Mouse (Mus musculus): ENCODE results near the gene Tshz3.

The Tshz3 gene

DNA sequence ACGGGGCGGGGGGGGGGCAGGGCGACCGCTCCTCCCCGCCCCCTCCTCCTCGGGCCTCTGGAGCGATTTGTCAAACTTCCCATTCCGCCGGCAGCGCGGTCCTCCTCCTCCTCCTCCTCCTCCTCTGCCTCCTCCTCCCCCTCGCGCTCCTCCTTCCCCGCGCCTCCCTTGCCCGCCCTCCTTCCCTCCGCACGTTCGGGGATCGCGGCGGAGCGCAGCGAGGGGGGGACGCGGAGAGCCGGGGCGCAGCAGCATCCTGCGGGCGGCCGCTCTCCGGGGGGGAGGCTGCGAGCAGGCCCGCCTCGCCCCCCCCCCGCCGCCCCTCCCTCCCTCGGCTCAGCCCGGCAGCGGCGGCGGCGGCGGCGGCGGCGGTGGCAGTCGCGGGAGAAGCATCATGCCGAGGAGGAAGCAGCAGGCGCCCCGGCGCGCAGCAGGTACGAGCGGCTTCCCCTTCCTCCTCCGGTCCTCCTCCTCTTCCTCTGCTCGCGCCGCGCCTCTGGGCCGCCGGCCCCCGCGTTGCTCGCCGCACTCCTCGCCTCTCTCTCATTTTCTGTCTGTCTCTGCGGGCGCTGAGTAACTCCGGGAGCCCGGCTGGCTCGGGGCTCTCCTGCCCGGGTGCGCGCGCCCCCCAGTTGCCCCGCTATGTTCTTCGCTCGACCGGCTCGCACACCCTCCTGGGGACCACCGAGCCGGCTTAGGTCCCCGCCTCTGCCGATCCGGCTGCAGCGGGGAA is at the start of gene Tshz3:
TSS of gene Tshz3 (plus strand) at position 263 of the 733 bp plus-strand sequence.
- DNase-seq (ENCODE audit: low read depth, low spot score) = peak; percentile 79

DNA sequence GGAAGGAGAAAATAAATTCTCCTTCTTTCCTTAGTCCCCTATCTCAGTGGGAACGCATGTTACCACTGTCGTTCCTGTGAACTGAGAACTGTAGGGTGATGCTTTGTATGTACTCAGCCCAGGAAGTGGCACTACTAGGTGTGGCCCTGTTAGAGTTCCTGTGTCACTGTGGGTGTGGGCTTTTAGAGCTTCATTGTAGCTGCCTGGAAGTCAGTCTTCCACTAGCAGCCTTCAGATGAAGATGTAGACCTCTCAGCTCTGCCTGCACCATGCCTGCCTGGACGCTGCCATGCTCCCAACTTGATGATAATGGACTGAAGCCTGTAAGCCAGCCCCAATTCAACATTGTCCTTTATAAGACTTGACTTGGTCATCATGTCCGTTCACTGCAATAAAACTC is 42.0 kb upstream of the Tshz3 start:
- no peak for DNase-seq (ENCODE audit: low read depth, low spot score)

DNA sequence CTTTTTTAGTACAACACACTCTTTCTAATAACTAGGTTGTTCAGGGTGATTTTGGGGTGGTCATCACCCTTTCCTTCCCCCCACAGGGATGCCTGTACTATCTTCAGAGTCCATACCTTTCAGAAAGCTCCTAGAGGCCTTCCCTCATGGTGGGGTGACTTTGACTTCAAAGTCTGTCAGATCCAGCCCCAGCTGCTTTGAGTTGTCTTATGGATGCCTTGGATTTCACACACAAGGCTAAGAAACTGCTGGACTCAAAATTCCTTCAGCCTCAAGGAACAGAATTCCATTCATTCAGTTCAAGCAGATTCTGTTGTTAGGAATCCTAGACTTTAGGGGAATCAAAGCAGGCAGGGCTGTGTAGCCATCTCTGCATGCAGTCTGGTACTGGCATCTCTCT is 41.5 kb upstream of the Tshz3 start:
- DNase-seq (ENCODE audit: low read depth, low spot score) = no peak

DNA sequence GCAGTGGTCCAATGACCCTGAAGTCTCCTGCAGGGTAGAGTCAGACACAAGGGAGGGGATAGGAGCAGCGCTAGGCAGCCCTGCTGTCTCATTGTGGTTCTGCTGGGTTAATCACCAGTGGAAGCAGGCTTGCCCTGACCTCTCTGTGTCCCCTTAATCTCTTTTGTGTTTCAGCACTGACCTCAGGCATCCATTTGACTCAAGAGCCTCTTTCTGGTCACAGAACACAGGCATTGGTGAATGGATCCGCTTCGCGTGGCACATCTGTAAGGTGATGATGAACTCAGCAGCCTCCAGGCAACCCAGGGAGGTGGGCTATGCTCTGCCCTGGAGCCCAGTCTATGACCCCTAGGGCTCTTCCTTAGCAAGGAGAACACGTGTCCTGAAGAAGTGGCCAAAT is 39.6 kb upstream of the Tshz3 start:
- DNase-seq (ENCODE audit: low read depth, low spot score) = no peak

DNA sequence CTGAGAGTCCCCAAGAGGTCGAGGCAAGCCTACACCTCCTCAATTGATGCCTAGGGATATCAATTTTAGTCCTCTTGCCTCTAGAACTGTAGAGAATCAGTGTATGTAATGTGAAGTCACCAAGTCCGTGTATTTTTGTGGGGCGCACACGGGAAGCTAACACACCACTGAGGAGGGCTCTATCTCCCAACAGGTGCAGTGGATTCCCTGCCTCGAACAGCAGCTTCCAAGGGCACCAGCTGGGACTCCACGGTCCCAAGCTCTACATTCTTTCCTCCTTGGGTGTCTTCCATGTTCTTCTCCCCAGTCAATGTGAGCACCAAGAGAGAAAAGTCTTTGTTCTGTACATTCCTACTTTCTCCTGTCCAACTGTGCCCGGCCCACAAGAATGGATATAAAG is 38.7 kb upstream of the Tshz3 start:
- DNase-seq (ENCODE audit: low read depth, low spot score) = no peak

DNA sequence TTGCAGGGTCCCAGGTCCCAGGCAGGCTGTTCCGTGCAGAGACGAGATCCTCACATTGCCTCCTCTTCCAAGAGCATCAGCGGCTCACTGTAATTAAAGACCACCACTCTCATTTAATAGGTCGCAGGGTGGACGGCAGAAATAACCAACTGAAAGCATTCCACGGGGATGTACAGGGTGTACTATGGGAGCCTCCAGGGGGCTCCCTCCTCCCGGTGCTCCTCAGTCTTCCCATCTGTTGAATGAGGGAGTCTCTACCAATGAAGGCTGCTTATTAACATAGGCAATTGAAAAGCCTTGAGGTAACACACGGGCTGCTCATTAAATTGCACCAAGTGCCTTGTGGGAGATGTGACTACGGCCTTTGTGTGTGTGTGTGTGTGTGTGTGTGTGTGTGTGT is 37.3 kb upstream of the Tshz3 start:
- DNase-seq (ENCODE audit: low read depth, low spot score) = peak; percentile 54

DNA sequence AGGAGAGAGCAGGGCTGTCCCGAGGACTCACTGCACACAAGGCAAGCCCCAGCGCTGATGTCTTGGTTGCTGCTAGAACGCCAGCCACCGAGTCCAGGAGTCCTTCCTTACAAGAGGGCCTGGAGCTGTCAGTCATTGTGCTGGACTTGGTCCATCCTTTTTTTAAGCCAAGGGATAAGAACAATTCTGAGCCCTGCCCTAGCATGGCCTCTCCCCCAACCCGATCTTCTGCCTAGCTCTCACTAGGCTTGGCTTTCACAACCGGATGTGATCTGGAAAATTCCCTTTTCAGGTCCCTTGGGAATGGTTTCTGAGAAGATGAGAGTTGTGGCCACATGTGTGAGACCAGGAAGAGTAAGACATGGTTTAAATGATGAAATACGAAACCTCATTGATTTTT is 34.5 kb upstream of the Tshz3 start:
- no peak for DNase-seq (ENCODE audit: low read depth, low spot score)

DNA sequence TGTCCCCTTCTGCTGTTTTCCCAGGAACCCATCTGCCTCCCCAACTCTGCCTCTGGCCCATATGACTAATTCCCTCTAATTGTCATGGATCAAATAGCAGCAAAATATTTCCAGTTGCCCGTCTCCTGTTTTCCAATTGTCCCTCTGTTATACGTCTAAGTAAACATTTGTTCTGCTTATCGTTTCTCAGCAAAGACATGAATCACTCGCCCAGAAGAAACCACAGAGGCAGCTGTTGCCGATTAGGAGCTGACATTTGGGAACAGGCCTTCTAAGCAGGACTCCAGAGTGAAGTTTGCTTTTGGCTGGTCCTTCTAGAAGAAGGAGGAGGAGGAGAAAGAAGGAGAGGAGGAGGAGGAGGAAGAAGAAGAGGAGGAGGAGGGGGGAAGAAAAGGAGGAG is 30.2 kb upstream of the Tshz3 start:
- DNase-seq (ENCODE audit: low read depth, low spot score) = no peak

DNA sequence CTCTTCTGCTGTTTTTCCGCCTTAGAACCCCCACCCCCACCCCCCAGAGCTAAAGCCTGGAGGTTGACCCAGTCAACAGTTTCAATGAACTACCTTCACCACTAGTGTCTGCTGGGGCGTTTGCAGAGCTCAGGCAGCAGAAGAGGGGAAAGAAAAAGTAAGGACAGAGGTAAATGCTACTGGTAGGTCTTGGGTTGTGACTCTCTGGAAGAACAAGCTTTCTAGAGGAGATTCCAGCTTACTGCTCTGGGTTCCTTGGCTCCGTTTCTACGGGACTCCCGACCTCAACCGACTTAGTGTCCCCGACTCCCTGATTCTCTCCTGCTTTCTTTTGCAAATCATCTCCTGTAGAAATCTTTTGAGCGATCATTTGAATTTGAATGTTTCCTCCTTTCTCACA is 19.9 kb upstream of the Tshz3 start:
- DNase-seq (ENCODE audit: low read depth, low spot score) = peak; percentile 62

DNA sequence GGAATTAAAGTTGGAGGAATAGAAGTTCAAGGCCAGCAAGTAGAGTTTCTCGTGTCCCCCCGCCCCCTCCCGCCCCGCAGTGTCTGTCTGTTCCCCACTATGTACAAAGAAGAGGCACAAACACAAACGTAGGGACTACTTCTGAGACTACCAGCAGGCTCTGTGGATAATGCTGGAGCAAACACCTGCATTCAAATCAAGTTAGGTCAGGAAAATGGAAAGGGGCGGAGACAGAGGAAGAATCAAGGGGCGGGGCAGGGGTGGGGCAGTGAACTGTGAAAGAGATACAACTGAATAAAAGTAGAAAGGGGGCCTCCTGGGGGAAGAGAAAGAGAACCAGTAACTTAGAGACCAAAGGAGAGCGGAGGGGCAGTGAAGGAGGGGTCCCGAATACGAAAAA is 19.4 kb upstream of the Tshz3 start:
- peak; percentile 87 for DNase-seq (ENCODE audit: low read depth, low spot score)

DNA sequence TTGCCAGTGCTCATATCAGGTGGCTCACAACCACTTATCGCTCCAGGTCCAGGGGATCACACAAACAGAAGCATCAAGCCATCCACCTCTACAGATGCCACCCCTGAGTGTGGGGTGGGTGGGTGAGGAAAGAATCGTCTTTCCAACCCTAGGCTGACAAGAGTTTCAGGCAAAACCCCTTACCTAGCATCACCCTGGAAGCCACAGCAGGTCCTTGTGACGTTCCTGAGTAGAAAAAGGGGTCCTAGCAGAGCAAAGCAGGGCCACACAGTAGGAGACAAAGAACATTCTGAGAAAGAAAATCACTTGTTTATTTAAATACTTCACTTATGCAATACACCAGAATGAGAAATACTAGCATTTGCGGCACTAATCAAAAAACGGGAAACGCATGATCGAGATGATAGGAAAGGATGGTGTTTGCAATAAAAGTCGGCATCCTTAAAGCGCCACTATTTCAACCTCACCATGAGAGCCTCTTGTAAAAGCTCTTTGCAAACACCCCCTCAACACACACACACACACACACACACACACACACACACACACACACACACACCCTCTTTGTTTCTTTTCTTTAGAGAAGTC is 18.8 kb upstream of the Tshz3 start:
- DNase-seq (ENCODE audit: low read depth, low spot score) = no peak

DNA sequence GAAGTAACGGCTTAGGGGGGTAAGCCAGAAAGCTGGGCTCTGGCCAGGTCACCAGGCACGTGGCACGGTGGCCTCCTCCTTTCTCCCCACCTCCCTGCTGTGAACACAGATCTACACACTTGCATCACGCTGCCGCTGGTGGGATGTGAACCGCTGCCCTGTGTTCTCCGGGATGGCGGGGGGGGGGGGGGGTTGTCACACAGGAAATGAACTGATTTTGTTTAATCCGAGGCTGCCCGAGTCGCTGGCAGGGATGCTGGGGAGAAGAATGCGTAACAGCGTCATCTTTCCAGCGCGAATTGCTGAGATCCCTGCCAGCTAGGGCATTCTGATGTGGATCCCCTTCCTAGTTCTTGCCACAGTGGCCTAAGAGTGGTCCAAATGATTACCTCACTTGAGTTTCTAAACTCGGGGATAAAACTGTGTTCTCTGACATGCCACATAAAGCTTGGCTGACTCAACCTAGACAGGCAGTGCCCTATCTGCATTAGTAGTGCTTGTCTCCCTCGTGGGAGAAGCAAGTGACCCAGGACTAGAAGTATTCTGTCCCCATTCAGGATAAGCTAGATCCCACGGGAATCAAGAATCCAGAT is 18.0 kb upstream of the Tshz3 start:
- DNase-seq (ENCODE audit: low read depth, low spot score) = no peak

DNA sequence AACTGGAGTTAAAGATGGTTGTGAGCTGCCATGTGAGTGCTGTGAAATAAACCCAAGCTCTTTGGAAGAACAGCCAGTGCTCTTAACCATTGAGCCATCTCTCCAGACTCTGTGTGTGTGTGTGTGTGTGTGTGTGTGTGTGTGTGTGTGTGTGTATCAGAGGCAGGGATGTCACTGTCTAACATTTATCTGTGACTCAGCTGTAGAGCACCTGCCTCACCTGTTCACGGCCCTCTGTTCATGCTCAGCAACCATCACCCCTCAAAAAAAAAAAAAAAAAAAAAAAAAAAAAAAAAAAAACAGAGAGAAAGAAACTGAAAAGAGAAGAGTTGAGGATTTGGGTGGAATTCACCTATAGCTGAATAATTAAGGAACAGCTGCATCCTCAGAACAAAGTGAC is 10.4 kb upstream of the Tshz3 start:
- DNase-seq (ENCODE audit: low read depth, low spot score) = no peak

DNA sequence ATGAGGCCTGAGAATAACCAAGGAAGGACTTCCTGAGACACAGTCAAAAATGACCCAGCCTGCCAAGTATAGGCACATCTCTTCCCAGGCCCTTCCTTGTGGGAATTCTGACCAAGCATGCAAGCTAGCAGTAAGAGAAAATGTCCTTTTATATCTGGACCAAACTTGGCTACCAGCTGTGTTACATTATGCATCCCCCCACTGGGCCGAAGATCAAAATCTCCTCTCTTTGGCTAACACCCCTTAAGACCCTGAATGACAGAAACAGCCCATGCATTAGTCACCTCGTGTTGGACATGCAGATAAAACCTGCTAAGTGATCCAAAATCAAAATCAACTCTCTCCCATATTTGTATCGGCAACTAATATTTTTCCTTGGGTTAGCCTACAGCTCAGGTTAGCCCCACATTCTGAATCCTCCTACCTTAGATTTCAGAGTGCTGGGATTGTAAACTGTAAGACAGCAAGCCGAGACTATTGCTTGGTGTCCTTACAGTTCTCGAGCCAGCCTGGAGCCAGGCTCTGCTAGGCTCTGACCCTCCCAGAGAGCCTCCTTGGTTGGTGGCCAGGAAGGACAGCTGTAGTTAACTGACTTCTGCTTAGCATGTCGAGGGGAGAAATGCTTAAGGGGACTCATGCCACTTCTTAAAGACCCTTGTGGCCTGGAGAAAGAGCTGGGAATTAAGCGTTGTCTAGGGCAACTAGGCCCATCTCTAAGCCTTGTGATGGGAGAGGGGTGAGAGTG is 8.7 kb upstream of the Tshz3 start:
- no peak for DNase-seq (ENCODE audit: low read depth, low spot score)

DNA sequence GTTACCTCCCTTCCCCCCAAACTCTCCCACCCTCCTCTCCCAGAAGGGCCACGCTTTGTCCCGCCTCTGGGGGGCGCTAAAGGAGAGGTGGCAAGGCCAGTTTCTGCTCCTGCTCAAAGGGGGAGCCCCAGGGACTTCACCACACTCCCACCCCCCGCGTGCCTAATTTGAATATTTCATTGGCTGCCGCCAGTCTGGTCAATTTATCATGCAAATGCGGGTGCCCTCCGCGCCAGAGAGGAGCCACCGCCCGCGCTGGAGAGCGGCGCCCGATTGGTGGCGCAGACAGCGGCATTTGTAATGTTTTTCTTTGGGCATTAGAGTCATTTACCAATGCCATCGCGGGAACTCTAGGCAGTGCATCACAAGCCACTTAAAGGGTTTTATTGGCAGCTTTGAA is 7.4 kb upstream of the Tshz3 start:
- DNase-seq (ENCODE audit: low read depth, low spot score) = peak; percentile 79

DNA sequence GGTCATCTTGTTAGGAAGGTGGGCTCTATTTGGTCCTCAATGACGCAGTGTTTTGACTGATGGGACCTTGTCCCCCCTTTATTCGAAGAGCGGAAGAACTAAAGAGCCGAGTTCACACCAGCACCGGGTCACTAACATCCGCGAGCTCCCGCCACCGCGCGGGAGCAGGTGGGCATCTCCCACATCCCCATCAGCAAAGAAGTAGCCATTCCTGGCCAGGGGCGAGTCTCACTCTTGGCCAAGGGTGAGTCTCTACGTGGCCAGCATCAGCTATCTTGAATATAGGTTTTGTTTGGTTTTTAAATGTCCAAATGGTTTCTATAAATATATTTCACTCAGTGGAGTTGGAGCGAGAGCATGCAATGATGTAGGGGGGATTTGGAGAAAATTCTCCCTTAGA is 6.3 kb upstream of the Tshz3 start:
- DNase-seq (ENCODE audit: low read depth, low spot score) = no peak

DNA sequence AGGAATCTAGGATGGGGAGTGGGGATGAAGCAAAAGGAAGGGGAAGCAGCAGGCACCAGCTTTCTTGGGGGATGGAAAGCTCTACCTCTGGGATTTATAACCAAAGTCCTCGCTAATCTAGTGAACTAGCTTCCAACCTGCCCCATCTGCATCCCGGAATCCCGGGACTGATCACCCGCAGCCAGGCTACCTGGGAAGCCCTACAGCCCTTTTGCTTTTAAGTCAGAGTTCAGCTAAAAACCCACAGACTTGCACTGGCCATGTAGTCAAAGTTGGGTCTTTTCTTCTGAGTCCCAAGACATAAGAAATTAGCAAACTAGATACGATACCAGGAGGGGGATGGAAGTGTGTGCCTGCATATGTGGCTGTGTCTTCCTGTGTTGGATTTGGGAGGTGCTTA is 5.5 kb upstream of the Tshz3 start:
- DNase-seq (ENCODE audit: low read depth, low spot score) = no peak

DNA sequence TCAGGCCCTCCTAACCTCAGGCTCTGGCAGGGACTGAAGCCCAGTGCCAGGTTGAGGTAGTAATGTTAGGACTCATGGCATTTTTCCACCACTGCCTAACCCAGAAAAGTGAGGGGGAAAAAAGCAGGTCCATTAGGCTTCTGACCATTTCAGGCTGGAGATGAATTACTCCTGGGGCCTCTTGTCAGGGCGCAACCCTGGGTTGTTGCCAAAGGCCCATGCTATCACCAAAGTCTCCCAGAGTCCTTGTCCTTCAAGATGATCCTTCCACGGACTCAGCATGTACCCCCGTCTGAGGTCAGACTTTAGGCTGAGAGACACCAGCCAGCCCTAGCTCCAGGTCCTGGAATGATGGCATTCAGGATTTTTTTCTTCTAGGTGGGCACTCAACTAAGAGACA is 4.8 kb upstream of the Tshz3 start:
- DNase-seq (ENCODE audit: low read depth, low spot score) = no peak

DNA sequence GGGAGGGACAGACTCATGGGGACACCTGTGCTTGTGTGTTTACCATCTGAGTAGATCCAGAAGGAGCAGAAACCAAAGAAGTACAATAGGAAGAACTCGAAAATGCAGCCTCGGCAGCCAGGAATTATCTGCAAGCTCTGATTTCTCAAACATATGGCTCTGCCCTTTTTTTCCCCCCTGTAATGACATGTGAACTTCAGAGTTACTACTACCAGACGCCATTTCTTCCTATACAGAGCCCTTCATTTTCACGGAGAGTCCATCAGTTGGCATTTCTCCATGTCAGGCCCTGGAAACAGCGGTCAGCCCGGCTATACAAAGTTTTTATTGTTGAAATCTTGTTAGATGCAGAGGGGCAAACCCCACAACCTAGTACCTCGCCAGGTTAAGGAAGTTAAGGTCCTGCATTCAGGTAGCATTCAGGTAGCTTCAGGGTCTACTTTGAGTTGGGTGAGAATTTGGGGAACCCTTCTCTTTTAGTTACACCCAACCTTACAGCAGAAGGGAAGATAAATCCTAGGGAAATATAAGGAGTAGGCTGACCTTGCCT is 3.2 kb upstream of the Tshz3 start:
- DNase-seq (ENCODE audit: low read depth, low spot score) = no peak

DNA sequence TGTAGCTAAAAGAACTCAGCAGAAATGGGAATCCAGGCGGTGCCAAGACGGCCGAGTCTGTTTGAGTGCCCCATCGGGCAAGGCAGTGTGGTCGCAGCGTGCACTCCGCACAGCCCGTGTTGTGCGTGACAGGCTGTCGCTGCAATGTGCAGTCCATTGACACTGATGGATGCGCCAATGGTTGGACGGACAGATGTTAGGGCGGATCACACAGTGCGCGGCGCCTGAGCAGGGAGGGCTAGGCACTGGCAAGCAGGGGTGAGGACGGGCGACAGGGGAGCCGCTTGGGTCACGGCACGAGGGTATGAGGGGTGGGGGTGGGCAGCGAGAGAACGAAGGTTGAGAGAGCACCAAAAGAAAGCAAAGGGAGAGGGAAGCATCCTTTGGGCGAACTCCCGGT is 2.6 kb upstream of the Tshz3 start:
- peak; percentile 50 for DNase-seq (ENCODE audit: low read depth, low spot score)

DNA sequence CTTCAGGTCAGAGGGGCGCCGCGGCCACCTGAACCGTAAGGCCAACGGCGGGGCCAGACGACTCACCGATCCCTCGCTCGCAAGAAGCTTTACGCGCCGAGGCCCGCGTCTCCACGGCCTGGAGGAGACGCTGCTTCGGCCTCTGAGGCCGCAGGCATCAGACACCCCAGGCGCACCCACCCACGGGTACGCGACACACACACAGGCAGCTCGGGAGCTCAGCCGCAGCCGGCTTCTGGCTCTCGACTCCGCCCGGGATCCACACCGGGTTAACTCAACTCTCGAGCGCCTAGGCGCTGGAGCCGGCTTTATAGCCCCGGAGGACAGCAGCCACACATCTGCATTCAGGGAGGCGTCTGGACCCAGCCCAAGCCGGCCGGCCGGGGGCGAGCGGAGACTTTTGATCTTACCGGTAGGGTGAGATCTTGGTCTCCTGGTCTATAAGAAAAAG is 2.1 kb upstream of the Tshz3 start:
- DNase-seq (ENCODE audit: low read depth, low spot score) = peak; percentile 89

DNA sequence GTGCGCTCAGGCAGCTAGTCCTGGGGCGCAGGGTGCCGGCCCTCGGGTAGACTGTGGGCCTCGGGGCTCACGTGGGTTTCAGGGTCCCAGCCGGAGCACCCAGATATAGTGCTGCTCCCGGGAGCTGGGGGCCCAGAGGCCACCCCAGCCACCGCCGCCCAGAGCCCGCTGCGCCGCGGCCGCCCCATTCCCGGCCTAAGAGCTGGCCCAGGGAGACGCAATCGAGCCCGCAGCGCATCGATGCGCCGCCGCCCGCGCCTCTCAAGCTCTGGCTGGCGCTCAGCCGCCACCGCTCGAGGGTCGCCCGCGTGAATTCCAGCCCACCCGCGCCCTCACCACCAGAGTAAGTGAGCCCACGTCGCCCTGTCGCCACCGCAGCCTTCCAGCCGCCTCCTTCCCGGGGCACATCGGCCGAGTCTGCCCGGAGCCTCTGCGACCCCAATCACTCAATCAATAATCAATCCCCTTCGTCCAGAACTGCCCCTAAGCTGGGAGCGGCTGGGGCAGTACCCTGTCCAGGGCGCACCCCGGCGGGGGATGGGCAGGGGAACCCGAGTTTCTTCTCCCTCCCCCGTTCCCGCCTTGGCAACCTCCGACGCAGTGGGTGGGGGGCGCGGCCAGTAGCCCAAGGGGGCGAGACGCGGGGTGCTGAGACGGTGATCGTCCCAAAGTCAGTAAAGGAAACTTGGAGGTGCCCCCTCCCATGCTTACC is 1.4 kb upstream of the Tshz3 start:
- peak; percentile 87 for DNase-seq (ENCODE audit: low read depth, low spot score)

Data from ZHBTc4 (cell line).